Mouse (Mus musculus): ENCODE measurements around the gene Rpl22l1.
"Not testable (repeated sequence)": the region's sequence is repeated elsewhere in the genome, so short reads cannot be mapped to it uniquely, and the experiment has no call there.

The Rpl22l1 gene

DNA sequence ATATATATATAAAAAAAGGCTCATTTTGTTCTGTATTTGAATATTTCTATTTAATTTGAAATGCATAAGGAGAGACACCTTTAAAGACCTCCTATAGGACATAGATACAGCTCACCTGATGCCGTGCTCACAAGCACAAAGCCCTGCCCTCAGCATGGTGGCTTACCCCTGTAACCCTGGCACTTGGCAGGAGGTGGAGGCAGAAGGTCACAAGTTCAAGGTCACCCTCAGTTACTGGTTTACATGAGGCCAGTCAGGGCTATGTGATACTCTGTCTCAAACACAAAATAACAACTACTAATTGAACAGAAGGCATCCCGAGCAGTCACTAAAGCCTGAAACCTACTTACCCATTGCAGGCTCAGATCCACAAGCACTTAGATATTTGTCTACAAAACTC, 24.2 kb downstream of the Rpl22l1 start:
- intact Hi-C loops (cut with DNase I) = no loop called here

DNA sequence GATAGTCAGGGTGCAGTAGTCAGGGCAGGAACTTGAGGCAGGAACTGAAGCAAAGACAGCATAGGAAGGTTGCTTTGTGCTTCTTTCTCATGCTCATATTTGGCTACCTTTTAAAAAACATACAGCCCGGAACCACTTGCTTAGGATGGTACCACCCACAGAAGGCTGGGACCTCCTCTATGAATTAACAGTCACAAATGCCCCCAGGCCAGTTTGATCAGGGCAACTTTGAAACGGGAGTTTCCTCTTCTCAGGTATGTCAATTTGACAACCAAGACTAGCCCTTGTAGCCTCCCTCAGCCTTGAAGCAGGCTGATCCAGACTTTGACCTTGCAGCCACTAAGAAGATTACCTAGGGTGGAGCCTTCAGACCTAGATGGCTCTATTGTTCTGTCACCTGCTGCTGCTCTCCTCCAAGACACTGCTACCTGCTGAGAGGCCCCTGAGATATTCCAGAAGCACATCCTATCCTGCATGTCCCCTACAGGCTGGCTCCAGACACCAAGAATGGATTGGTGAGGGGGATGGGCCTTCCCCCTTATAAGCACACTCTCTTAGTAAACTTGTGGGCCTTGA, 31.6 kb downstream of the Rpl22l1 start:
- intact Hi-C loops (cut with DNase I) = no loop called here

DNA sequence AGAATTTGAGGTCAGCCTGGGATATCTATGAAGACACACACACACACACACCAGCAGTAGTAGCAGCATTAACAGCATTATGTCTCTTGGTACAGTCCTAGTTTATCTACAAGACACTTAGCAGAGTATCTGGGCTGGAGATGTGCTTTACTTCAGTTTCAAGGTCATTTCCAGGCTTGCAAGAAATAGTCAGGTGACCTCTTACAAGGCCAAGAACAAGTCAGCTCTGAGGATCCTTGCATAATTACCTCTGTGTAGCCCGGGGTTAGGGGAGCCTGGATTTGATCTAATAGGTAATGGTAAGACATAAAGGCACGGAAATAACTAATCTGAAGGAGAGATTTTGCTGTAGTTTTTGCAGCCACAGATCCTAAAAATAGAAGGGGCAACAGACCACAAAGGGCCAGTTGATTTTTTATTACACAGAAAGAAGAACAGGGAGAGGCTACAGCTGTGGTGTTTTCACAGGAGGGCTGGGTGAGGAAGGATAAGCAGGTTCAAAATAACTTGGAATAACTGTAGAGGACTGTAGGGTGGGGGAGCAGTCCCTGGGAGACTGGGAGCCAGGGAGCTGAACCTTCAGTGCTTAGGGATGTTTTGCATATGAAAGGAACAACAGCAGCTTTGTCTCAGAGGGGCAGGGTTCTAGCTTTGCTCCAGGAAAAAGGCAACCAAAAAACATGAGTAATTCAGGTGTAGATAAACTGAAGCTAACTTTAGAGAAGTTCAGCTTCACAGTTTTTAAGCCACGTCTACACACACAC, 36.8 kb downstream of the Rpl22l1 start:
- intact Hi-C loops (cut with DNase I) = no loop called here

DNA sequence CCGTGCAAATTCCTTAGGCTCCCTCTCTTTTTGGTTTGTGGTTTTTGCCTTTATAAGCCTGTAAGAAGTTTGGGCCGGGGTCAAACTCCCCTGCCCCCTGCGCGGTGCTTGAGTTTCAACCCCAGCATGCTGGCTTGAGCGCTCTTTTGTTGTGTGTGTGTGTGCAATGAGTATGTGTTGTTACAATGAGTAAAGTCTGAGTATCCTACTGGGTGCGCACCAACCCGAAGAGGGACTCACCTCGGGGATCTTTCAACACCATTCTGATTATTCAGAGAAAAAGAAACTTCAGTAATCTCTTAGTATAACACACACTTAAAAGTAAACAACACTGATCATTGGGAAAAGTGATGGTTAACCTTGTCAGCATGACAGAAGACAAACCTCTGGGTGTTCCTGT, 38.0 kb downstream of the Rpl22l1 start:
- intact Hi-C loops (cut with DNase I) = no loop called here

GRCm38 (mm10) chr3:28847115-28847514, 41.9 kb downstream of the Rpl22l1 start:
- intact Hi-C loops (cut with DNase I) = no loop called here

DNA sequence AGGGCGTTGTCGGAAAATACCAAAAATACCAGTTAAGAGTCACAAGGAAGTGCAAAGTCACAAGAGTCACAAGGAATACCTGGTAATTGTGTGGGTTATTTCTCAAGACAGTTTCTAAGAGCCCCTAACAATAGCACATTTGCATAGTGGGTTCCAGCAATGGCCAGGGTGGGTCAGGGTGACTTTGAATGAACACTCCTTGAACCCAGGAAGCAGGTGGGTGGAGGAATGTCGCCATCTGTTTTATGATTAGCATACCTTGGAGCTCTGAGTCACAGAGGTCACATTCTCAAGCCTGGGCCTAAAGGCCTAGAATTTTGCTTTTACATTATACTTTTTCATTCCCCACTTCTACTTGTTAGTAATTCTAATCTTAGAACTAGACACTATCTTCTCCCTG, 46.9 kb downstream of the Rpl22l1 start:
- intact Hi-C loops (cut with DNase I) = not testable (repeated sequence)
